Mouse (Mus musculus) heart, postnatal 0 days (tissue): ENCODE measurements around the gene Inpp5d. TPM values are rescaled to one million over a fixed set of nuclear protein-coding genes. Genes with fewer than 3 reads are reported as not detected.

Experiments
- ATAC-seq: fragments of 200-750 bp; cut with Nextera tagmentation; 2 replicates; pipeline ENCODE4 v1.8.0; 2017; ENCODE audit warnings: low read depth, moderate number of reproducible peaks, moderate library complexity; ENCODE audit not compliant: insufficient read depth
- DNase-seq: peaks from one replicate; pipeline ENCODE4 v3.0.0-alpha.2; 2016; ENCODE audit warnings: low spot score
- H3K27ac ChIP-seq: fragments of 300-500 bp; sonication (generic); 2 replicates; pipeline ENCODE4 v1.5.1; 2014; ENCODE audit warnings: low read depth, mild to moderate bottlenecking
- H3K27me3 ChIP-seq: fragments of 300-500 bp; sonication (generic); 2 replicates; pipeline ENCODE4 v1.6.1; 2014; ENCODE audit warnings: low read length, mixed read lengths; ENCODE audit not compliant: control insufficient read depth, insufficient read depth
- H3K36me3 ChIP-seq: fragments of 300-500 bp; sonication (generic); replicated peaks from 2 replicates; pipeline ENCODE4 v1.6.1; 2014; ENCODE audit warnings: low read length, mixed read lengths; ENCODE audit not compliant: control insufficient read depth, insufficient read depth
- H3K4me1 ChIP-seq: fragments of 300-500 bp; sonication (generic); 2 replicates; pipeline ENCODE4 v1.6.1; 2014; ENCODE audit warnings: antibody characterized with exemption; ENCODE audit not compliant: control insufficient read depth, insufficient read depth
- H3K4me2 ChIP-seq: fragments of 300-500 bp; sonication (generic); 2 replicates; pipeline ENCODE4 v1.6.1; 2014; ENCODE audit warnings: low read depth, mild to moderate bottlenecking, low read length, moderate library complexity
- H3K4me3 ChIP-seq: fragments of 300-500 bp; sonication (generic); 2 replicates; pipeline ENCODE4 v1.5.1; 2014; ENCODE audit warnings: low read depth, low read length
- H3K9ac ChIP-seq: fragments of 300-500 bp; sonication (generic); replicated peaks from 2 replicates; pipeline ENCODE4 v1.6.1; 2014; ENCODE audit warnings: low read depth, low read length, mixed read lengths
- H3K9me3 ChIP-seq: fragments of 300-500 bp; sonication (generic); replicated peaks from 2 replicates; pipeline ENCODE4 v1.6.1; 2016; ENCODE audit warnings: low read length; ENCODE audit not compliant: control insufficient read depth
- CTCF ChIP-seq: IDR thresholded peaks from 2 replicates; pipeline ENCODE4 v1.5.1; 2016; ENCODE audit warnings: antibody characterized with exemption, control low read depth, low read depth
- EP300 ChIP-seq: IDR thresholded peaks from 2 replicates; pipeline ENCODE4 v1.6.1; 2016; ENCODE audit warnings: antibody characterized with exemption, low read depth
- WGBS: fragments of 180-500 bp; shearing (Covaris S2); extraction: QIAGEN DNeasy Blood & Tissue Kit; methylation state at CpG from one replicate; pipeline ENCODE4 v1.1.7; 2014; 5-methylcytosine and 5-hydroxymethylcytosine counted together
- polyA plus RNA-seq: library from polyadenylated mRNA; unstranded; fragments of >200 nt; fragmentation: Nextera tagmentation; extraction: Ambion mirVana; gene quantifications from 2 replicates; pipeline ENCODE4 v1.2.1, GENCODE M21; 2015
- total RNA-seq: library from RNA; depleted of rRNA; stranded (reverse); fragments of >200 nt; gene quantifications from 2 replicates; pipeline ENCODE4 v1.2.3, GENCODE M21; 2014; ENCODE audit warnings: low replicate concordance

The Inpp5d gene
- total and polyA plus RNA-seq, 2 experiments from 2014 or later: 5.0 to 66.4 TPM

GRCm38 (mm10) chr1:87658937-87659617 lies 39.0 kb downstream of the Inpp5d start:
- no peaks in the 10 kb centered on the region for H3K4me1 ChIP-seq
- TF ChIP-seq EP300: no peak
- TF ChIP-seq CTCF: no peak
- no peaks in the 10 kb centered on the region for H3K27me3 ChIP-seq
- WGBS: 74% methylated on average over 8 of the region's 8 CpGs
- H3K27ac ChIP-seq: 0 out of 2 replicates have a peak overlapping the region, but pooled peaks have one; percentile 10
- DNase-seq (no peak), ATAC-seq (no peak)
- no peaks in the 10 kb centered on the region for H3K36me3 ChIP-seq
- no peak overlapping the region for H3K4me3 ChIP-seq
- H3K9ac ChIP-seq: no peak overlapping the region
- no peaks in the 10 kb centered on the region for H3K9me3 ChIP-seq
- H3K4me2 ChIP-seq: no peak overlapping the region

GRCm38 (mm10) chr1:87659618-87659960 lies 39.5 kb downstream of the Inpp5d start:
- H3K27me3 ChIP-seq: no peaks in the 10 kb centered on the region
- 75% methylated on average over 4 of the region's 4 CpGs for WGBS

DNA sequence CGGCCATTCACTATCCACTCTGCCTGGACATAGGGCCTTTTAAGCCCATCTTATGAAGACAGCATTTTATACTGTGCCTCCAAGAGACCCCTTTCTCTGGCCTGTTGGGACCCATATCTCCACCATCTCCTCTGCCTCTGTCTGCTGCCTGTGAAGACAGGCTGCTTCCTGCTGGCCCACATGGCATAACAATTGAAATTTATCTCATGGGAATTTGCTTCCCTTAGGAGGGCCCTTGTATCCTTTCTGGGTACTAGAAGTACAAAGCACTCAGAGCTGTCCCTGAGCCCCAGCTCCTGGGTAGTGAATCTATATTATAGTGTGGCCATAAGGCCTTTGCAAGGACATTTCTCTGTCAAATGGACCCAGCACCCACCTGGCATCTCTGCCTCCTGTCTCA lies 40.6 kb downstream of the Inpp5d start:
- H3K27ac ChIP-seq: no peak overlapping the region

More at GRCm38 (mm10) chr1:87659618-87659960, 39.5 kb downstream of the Inpp5d start:
- no peaks in the 10 kb centered on the region for H3K9me3 ChIP-seq
- DNase-seq: no peak
- ATAC-seq: no peak
- TF ChIP-seq CTCF: no peak
- no peak for TF ChIP-seq EP300
- no peak overlapping the region for H3K9ac ChIP-seq
- no peaks in the 10 kb centered on the region for H3K4me1 ChIP-seq
- H3K27ac ChIP-seq: no peak overlapping the region
- H3K36me3 ChIP-seq: no peaks in the 10 kb centered on the region
- no peak overlapping the region for H3K4me3 ChIP-seq
- no peak overlapping the region for H3K4me2 ChIP-seq

DNA sequence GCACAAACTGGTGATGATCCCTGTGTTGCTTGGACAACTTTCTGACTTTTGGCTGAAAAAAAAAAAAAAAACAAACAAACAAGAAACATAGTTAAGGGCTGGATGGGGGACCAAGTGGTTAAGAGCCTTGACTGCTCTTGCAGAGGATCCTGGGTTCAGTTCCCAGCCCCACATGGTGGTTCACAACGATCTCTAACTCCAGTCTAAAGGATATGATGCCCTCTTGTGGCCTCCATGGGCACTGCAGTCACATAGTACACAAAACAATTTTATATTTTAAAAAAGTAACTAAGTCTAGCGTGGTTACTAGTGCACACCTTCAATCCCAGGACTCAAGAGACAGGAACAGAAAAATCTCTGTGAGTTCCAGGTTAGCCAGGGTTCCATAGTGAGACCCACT lies 43.9 kb downstream of the Inpp5d start:
- Histone ChIP-seq H3K36me3 (no peaks in the 10 kb centered on the region), H3K9ac (no peak overlapping the region), H3K4me2 (no peak overlapping the region), H3K4me1 (no peaks in the 10 kb centered on the region), H3K27me3 (no peaks in the 10 kb centered on the region), H3K4me3 (no peak overlapping the region), H3K9me3 (no peaks in the 10 kb centered on the region), H3K27ac (no peak overlapping the region)
- TF ChIP-seq EP300 (no peak), CTCF (peak; percentile 23; the same call in 1 of the 2 replicates)
- ATAC-seq (no peak), DNase-seq (no peak)
- 69% methylated on average over 2 of the region's 2 CpGs for WGBS

More for the DNA sequence above, 40.6 kb downstream of the Inpp5d start:
- Histone ChIP-seq H3K27me3 (no peaks in the 10 kb centered on the region), H3K4me1 (no peaks in the 10 kb centered on the region), H3K4me2 (no peak overlapping the region), H3K9me3 (no peaks in the 10 kb centered on the region), H3K36me3 (no peaks in the 10 kb centered on the region), H3K4me3 (no peak overlapping the region), H3K9ac (no peak overlapping the region)
- DNase-seq (no peak), ATAC-seq (no peak)
- 73% methylated on average over 1 of the region's 1 CpGs for WGBS
- TF ChIP-seq CTCF (no peak), EP300 (no peak)

- no peak for TF ChIP-seq EP300
- no peak for TF ChIP-seq CTCF
- no peak for ATAC-seq
- Histone ChIP-seq H3K9me3 (no peaks in the 10 kb centered on the region), H3K36me3 (no peaks in the 10 kb centered on the region), H3K4me1 (no peaks in the 10 kb centered on the region), H3K27ac (no peak overlapping the region), H3K9ac (no peak overlapping the region), H3K4me2 (no peak overlapping the region), H3K4me3 (no peak overlapping the region), H3K27me3 (no peaks in the 10 kb centered on the region)
- DNase-seq: no peak
- WGBS: 56% methylated on average over 1 of the region's 1 CpGs
These were observed 46.9 kb downstream of the Inpp5d start for GRCm38 (mm10) chr1:87667006-87667405.

- DNase-seq (no peak), ATAC-seq (no peak)
- WGBS: 85% methylated on average over 7 of the region's 7 CpGs
- H3K9me3 ChIP-seq: no peaks in the 10 kb centered on the region
- H3K4me3 ChIP-seq: no peak overlapping the region
- no peaks in the 10 kb centered on the region for H3K27me3 ChIP-seq
- H3K4me2 ChIP-seq: no peak overlapping the region
- H3K4me1 ChIP-seq: no peaks in the 10 kb centered on the region
- H3K36me3 ChIP-seq: no peaks in the 10 kb centered on the region
- no peak for TF ChIP-seq CTCF
- TF ChIP-seq EP300: no peak
- H3K27ac ChIP-seq: no peak overlapping the region
- no peak overlapping the region for H3K9ac ChIP-seq
These were observed 48.2 kb downstream of the Inpp5d start for GRCm38 (mm10) chr1:87668300-87668699.
